Mouse (Mus musculus): ENCODE measurements around the gene Fbxo39.

DNA sequence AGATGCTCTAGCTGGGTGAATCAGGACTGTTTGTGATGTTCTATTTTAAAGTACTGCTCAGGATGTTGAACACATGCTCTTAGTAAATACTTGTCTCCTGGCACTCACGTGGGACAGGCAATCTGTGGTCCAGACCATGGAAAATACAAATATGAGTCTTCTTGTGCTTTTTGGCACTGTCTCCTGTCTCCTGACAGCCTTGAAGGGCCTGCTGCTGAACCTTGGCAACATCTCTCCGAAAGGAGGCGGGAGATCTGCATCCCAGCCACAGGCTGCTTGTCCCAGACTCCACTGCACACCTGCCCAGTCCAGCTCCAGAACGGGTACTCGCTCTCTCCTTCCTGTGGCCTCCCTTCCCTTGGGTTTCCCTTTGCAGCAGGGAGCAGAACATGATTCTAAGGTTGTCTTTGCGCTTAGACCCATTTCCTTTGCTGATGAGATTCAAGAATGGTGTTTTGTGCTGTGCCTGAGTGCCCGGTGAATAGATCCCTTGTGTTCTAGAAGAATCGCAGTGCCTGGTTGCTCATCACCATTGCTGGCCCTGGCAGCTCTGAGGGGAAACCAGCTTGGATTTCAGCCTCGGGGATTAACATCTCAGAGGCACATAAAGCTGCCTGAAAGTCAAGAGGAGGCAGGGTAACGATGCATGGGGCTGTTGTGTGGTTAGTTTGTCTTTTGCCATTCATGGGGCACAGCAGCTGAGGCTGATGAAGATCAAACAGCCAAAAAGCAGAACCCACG, 53.9 kb downstream of the Fbxo39 start:
- TF ChIP-seq CTCF (IDR thresholded peaks at IDR 0.05; ENCODE audit: low read depth, low read length) = no peak
- TF ChIP-seq POLR2A (IDR thresholded peaks at IDR 0.05; ENCODE audit: borderline replicate concordance, low read depth, low read length) = no peak
